10 mouse cellular contexts compared by ENCODE assay signal in the genomic region with DNA sequence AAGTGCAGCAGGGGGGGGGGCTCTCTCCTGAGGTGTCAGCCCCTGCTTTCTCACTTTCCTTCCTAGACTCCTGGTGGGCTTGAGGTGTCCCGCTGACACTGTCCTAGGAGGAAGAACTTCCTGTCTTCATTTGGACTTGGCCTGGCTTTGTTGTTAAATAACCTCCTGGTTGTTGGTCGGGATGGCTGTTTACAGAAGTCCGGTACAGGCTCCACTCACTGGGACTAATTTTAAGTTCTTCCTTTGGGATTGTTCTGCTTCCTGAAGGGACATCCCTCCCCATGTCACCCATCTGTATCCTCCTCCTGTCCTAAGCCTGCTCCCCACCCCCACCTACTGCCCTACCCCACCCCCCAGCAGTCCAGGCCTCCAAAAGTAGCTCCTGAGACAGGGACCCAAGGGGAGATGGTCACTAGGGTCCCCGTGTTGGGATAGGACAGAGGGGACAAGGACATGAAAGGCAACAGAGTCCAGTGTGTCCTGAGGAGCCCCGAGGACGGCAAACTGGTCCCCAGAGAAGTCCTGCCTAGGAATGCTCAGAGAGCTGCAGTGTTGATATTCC.
DNase-seq lines count a peak whose midpoint lies in the region; ATAC-seq and TF ChIP-seq lines count a peak whose summit lies in the region.
"Had no signal": no experiment of that assay in that cellular context is flagged by ENCODE, and none has a peak within 500 bp of the region (broad histone marks: within the 10 kb centered on the region; RNA-seq: fewer than 3 reads in every experiment).

No protein-coding gene starts in this region.

- no peak for ATAC-seq in kidney, embryonic 16.5 days (ENCODE audit: low FRiP score, low TSS enrichment)
- no peak for ATAC-seq in heart, embryonic 15.5 days (replicated peaks; ENCODE audit: insufficient number of reproducible peaks, insufficient read depth, low FRiP score, low read depth)
- ATAC-seq in limb, embryonic 14.5 days (ENCODE audit: low FRiP score, low read depth), result no peak

- H3K9ac ChIP-seq in kidney, embryonic 16.5 days (replicated peaks; ENCODE audit: low read length), result no peak overlapping the region; the same call in 1 of the 2 replicates
- H3K9ac ChIP-seq in heart, embryonic 15.5 days, result no peak overlapping the region
- peak overlapping the region; percentile 28; the same call in 1 of the 2 replicates for H3K9ac ChIP-seq in limb, embryonic 14.5 days (ENCODE audit: low read depth, low read length, severe bottlenecking)

- no peak overlapping the region for H3K4me2 ChIP-seq in kidney, embryonic 16.5 days (replicated peaks; ENCODE audit: low read depth, low read length)
- no peak overlapping the region for H3K4me2 ChIP-seq in heart, embryonic 15.5 days
- no peak overlapping the region for H3K4me2 ChIP-seq in limb, embryonic 14.5 days (replicated peaks; ENCODE audit: low read depth, low read length, severe bottlenecking)

- no peaks in the 10 kb centered on the region for H3K9me3 ChIP-seq in kidney, embryonic 16.5 days (ENCODE audit: low read length)
- no peaks in the 10 kb centered on the region for H3K9me3 ChIP-seq in heart, embryonic 15.5 days (replicated peaks)
- H3K9me3 ChIP-seq in limb, embryonic 14.5 days (ENCODE audit: control insufficient read depth, low read length), result no peaks in the 10 kb centered on the region
- H3K9me3 ChIP-seq: G1E had no signal

- H3K4me3 ChIP-seq in kidney, embryonic 16.5 days (ENCODE audit: low read length), result no peak overlapping the region
- no peak overlapping the region for H3K4me3 ChIP-seq in heart, embryonic 15.5 days
- no peak overlapping the region for H3K4me3 ChIP-seq in limb, embryonic 14.5 days (replicated peaks; ENCODE audit: low read length)

- H3K4me1 ChIP-seq in kidney, embryonic 16.5 days (ENCODE audit: insufficient read depth, low read length), result peaks cover 62% of the 10 kb centered on the region
- peaks cover 39% of the 10 kb centered on the region for H3K4me1 ChIP-seq in heart, embryonic 15.5 days (replicated peaks)
- peaks cover 68% of the 10 kb centered on the region for H3K4me1 ChIP-seq in limb, embryonic 14.5 days (ENCODE audit: control insufficient read depth, insufficient read depth, low read length)

- peak overlapping the region; percentile 79; the same call in 1 of the 2 replicates for H3K27ac ChIP-seq in kidney, embryonic 16.5 days (ENCODE audit: low read length)
- H3K27ac ChIP-seq in heart, embryonic 15.5 days, result 0 out of 2 replicates have a peak overlapping the region, but pooled peaks have one; percentile 21
- H3K27ac ChIP-seq in limb, embryonic 14.5 days (replicated peaks; ENCODE audit: low read depth, low read length), result peak overlapping the region; percentile 93

- H3K27me3 ChIP-seq in kidney, embryonic 16.5 days (ENCODE audit: insufficient read depth, low read length), result no peaks in the 10 kb centered on the region
- no peaks in the 10 kb centered on the region for H3K27me3 ChIP-seq in heart, embryonic 15.5 days
- H3K27me3 ChIP-seq in limb, embryonic 14.5 days (ENCODE audit: control insufficient read depth, insufficient read depth, low read length), result no peaks in the 10 kb centered on the region

- no peak for TF ChIP-seq POLR2A in limb, embryonic 14.5 days (IDR thresholded peaks at IDR 0.05; ENCODE audit: borderline replicate concordance, extremely low read depth, insufficient read depth, insufficient read length)

- no peaks in the 10 kb centered on the region for H3K36me3 ChIP-seq in kidney, embryonic 16.5 days (ENCODE audit: insufficient read depth, low read length)
- H3K36me3 ChIP-seq in heart, embryonic 15.5 days, result no peaks in the 10 kb centered on the region
- peaks cover 12% of the 10 kb centered on the region for H3K36me3 ChIP-seq in limb, embryonic 14.5 days (ENCODE audit: control insufficient read depth, insufficient read depth, low read length)

- DNase-seq in adrenal gland, adult 2 months, result peak; percentile 19
- no peak for DNase-seq in adrenal gland, postnatal 25 days
- DNase-seq in kidney, adult 11 months, result no peak
- no peak for DNase-seq in limb, embryonic 14.5 days (ENCODE audit: low spot score)
- no peak for DNase-seq in urinary bladder, postnatal 36 days (ENCODE audit: low spot score in 2 of 2)
- DNase-seq in left cerebral cortex, adult 11 months (ENCODE audit: low spot score), result no peak
- DNase-seq: cerebellum, adult 8-10 months had no signal

- 60% methylated on average over 6 of the region's 6 CpGs for WGBS in kidney, embryonic 16.5 days
- 61% methylated on average over 6 of the region's 6 CpGs for WGBS in heart, embryonic 15.5 days
- 40% methylated on average over 6 of the region's 6 CpGs for WGBS in limb, embryonic 14.5 days

Comparison
In these comparisons a context has a peak if more than half of its experiments do, and no peak if none do; other contexts are left out.
1. H3K27ac ChIP-seq: peak in every context shown above with its lines; median percentile 93 in limb, embryonic 14.5 days; 79 in kidney, embryonic 16.5 days; 21 in heart, embryonic 15.5 days.